Mouse (Mus musculus) limb, embryonic 15.5 days (tissue): ENCODE measurements around the gene Wdr49. TPM values are rescaled to one million over a fixed set of nuclear protein-coding genes. Genes with fewer than 3 reads are reported as not detected.

ENCODE experiments used
- ATAC-seq: fragments of 200-750 bp; cut with Nextera tagmentation; 2 replicates; pipeline ENCODE4 v1.8.0; 2017; ENCODE audit warnings: low read depth, moderate TSS enrichment; ENCODE audit not compliant: insufficient number of reproducible peaks, low FRiP score, low TSS enrichment
- H3K27ac ChIP-seq: fragments of 300-500 bp; sonication (generic); 2 replicates; pipeline ENCODE4 v1.5.1; 2015; ENCODE audit warnings: moderate library complexity, mild to moderate bottlenecking, inconsistent platforms
- H3K27me3 ChIP-seq: fragments of 300-500 bp; sonication (generic); 2 replicates; pipeline ENCODE4 v1.6.1; 2015; ENCODE audit warnings: inconsistent platforms
- H3K36me3 ChIP-seq: fragments of 300-500 bp; sonication (generic); 2 replicates; pipeline ENCODE4 v1.6.1; 2015; ENCODE audit warnings: inconsistent platforms
- H3K4me1 ChIP-seq: fragments of 300-500 bp; sonication (generic); 2 replicates; pipeline ENCODE4 v1.6.1; 2015; ENCODE audit warnings: inconsistent platforms
- H3K4me2 ChIP-seq: fragments of 300-500 bp; sonication (generic); 2 replicates; pipeline ENCODE4 v1.6.1; 2015; ENCODE audit warnings: mild to moderate bottlenecking, inconsistent platforms
- H3K4me3 ChIP-seq: fragments of 300-500 bp; sonication (generic); 2 replicates; pipeline ENCODE4 v1.5.1; 2015; ENCODE audit warnings: mild to moderate bottlenecking, inconsistent platforms
- H3K9ac ChIP-seq: fragments of 300-500 bp; sonication (generic); 2 replicates; pipeline ENCODE4 v1.6.1; 2015; ENCODE audit warnings: inconsistent platforms
- H3K9me3 ChIP-seq: fragments of 300-500 bp; sonication (generic); 2 replicates; pipeline ENCODE4 v1.6.1; 2016; ENCODE audit warnings: inconsistent platforms
- WGBS: fragments of 180-500 bp; shearing (Covaris S2); methylation state at CpG from one replicate; pipeline ENCODE4 v1.1.7; 2015; 5-methylcytosine and 5-hydroxymethylcytosine counted together
- polyA plus RNA-seq: library from polyadenylated mRNA; unstranded; fragments of >200 nt; fragmentation: Nextera tagmentation; extraction: Ambion mirVana; gene quantifications from 2 replicates; pipeline ENCODE4 v1.2.1, GENCODE M21; 2015

Wdr49 gene
- polyA plus RNA-seq, 1 experiment from 2014 or later = not detected

DNA sequence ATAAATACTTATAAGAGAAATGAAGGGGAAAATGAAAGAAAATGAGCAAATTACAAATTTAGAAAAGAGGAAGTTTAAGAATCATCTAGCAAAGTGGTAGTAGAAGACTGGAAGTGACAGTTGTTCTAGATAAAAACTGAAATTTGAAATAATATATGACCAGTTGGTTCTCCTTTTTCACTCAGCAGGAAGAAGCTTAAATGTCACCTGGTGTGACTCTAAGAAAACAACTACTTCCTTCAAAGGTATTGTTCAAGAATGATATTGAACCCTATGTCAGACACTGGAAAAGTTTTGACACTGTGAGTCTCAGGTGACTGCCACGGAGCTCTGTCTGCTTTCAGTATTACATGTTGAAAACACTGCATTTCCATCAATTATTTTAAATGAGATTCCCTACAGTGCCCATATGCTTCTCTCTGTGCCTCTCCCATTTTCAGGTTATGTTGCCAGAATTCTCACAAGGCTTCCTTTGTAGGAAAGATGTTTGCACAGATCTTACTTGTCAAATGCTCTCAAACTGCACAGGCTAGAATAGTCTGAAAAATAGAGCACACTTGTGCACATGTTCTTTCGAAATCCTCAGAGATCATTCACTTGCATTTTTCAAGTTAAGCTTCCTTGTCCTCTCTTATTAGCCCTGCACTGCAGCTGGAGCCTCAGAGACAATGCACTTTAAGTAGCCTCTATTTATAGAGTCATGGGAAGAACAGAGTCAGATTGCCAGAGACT is 184.8 kb downstream of the Wdr49 start:
- Histone ChIP-seq H3K4me2 (no peak overlapping the region), H3K9ac (no peak overlapping the region), H3K36me3 (no peaks in the 10 kb centered on the region), H3K4me1 (no peaks in the 10 kb centered on the region), H3K9me3 (no peaks in the 10 kb centered on the region), H3K27ac (no peak overlapping the region), H3K27me3 (no peaks in the 10 kb centered on the region), H3K4me3 (no peak overlapping the region)
- no peak for ATAC-seq
- 70% methylated on average over 2 of the region's 2 CpGs for WGBS

DNA sequence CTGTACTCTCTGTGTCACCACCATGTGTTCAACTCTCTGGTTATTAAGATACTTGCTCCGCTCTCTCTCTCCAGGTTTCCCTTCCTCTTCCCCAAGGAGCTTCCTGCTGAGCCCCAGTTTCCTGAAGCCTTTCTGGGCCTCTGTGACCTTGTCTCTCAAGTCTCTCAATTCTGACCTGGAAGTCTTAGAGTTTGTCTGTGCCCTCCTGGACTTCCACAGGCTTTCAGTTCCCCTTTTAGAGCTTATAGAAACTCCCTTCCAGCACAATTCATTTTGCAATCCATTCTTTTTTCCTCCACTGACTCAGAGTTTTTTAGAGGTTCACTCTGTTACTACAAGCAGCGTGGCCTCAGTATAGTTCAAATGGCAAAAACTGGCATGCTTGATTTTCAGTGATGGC is 188.7 kb downstream of the Wdr49 start:
- H3K27ac ChIP-seq = no peak overlapping the region
- WGBS = 79% methylated on average over 2 of the region's 2 CpGs
- no peak overlapping the region for H3K9ac ChIP-seq
- H3K4me2 ChIP-seq = no peak overlapping the region
- H3K4me3 ChIP-seq = no peak overlapping the region
- H3K4me1 ChIP-seq = no peaks in the 10 kb centered on the region
- H3K9me3 ChIP-seq = no peaks in the 10 kb centered on the region
- ATAC-seq = no peak
- no peaks in the 10 kb centered on the region for H3K27me3 ChIP-seq
- H3K36me3 ChIP-seq = no peaks in the 10 kb centered on the region

DNA sequence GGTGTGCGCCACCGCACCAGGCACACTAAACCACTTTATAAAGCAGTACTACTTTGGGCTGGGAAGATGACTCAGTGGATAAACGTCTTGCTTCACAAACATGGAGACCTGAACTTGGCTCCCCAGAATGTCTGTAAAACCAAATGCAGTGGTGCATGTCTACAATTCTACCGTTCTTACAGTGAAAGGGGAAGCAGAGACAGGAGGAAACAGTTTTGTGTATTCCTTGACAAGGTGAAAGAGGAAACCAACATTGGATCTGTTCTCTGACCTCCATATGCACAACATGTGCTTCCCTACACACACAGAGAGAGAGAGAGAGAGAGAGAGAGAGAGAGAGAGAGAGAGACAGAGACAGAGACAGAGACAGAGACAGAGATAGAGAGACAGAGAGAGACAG is 204.5 kb downstream of the Wdr49 start:
- Histone ChIP-seq H3K4me1 (no peaks in the 10 kb centered on the region), H3K9me3 (no peaks in the 10 kb centered on the region), H3K4me3 (no peak overlapping the region), H3K36me3 (no peaks in the 10 kb centered on the region), H3K27ac (no peak overlapping the region), H3K4me2 (no peak overlapping the region), H3K9ac (no peak overlapping the region), H3K27me3 (no peaks in the 10 kb centered on the region)
- WGBS = 75% methylated on average over 4 of the region's 4 CpGs
- ATAC-seq = no peak

DNA sequence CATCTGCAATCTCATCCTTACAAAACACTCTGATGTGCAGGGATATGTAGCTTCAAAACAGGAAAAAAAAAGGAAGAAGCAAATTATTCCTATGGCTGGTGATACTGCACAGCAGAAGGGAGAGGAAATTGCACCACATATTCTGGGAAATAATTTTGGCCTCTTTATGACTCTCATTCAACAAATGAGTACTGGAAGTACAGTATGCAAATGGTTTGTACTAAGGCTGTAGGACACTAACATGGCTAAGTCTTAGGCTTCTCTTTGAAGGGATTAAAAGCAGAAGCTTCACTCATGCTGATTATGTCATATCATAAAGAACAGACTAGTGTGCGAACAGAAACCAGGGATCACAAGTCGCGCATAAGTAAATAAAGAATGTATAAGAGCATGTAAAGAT is 205.4 kb downstream of the Wdr49 start:
- no peak overlapping the region for H3K4me2 ChIP-seq
- no peaks in the 10 kb centered on the region for H3K4me1 ChIP-seq
- no peaks in the 10 kb centered on the region for H3K36me3 ChIP-seq
- 85% methylated on average over 3 of the region's 3 CpGs for WGBS
- no peak overlapping the region for H3K9ac ChIP-seq
- no peak for ATAC-seq
- no peaks in the 10 kb centered on the region for H3K27me3 ChIP-seq
- H3K4me3 ChIP-seq = no peak overlapping the region
- H3K9me3 ChIP-seq = no peaks in the 10 kb centered on the region
- no peak overlapping the region for H3K27ac ChIP-seq

DNA sequence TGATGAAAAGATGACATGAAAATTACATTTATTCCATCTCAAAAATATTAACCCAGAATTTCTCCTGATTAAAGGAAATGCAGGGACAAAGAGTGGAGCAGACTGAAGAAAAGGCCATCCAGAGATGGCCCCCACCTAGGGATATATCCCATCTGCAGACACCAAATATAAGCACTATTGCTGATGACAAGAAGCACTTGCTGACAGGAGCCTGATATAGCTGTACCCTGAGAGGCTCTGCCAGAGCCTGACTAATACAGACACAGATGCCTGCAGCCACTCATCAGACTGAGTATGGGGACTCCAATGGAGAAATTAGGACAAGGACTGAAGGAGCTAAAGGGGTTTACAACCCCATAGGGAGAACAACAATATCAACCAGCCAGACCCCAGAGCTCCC is 206.8 kb downstream of the Wdr49 start:
- Histone ChIP-seq H3K4me3 (no peak overlapping the region), H3K36me3 (no peaks in the 10 kb centered on the region), H3K4me1 (no peaks in the 10 kb centered on the region), H3K27me3 (no peaks in the 10 kb centered on the region), H3K4me2 (no peak overlapping the region), H3K27ac (no peak overlapping the region), H3K9me3 (no peaks in the 10 kb centered on the region), H3K9ac (no peak overlapping the region)
- no peak for ATAC-seq

DNA sequence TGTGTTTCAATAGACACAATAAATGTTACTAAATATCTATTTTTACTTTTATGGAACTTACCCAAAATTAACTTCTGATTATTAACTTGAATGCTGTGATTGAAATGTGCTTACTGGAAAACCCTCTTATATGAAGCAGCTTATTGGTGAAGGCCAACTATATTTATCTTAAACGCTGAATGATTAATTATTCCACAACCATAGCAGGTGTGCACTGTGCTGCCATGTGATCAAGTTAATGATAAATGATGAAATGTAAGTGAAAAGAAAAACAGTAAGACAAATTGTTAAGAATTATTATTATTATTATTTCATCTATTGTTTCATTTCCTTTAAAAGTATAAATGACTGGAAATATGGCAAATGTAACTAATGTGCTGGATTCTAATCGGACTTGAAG is 212.0 kb downstream of the Wdr49 start, which contains the start of gene Serpini2:
TSS of gene Serpini2 (minus strand) at position 101 of the 400 bp plus-strand sequence.
- H3K9ac ChIP-seq = no peak within 1 kb of the TSS
- H3K4me1 ChIP-seq = no peaks in the 10 kb centered on the region
- H3K36me3 ChIP-seq = no peaks in the 10 kb centered on the region
- H3K9me3 ChIP-seq = no peaks in the 10 kb centered on the region
- H3K4me3 ChIP-seq = no peak within 1 kb of the TSS
- H3K27ac ChIP-seq = no peak within 1 kb of the TSS
- 79% methylated on average over 2 of the region's 2 CpGs for WGBS
- H3K27me3 ChIP-seq = no peaks in the 10 kb centered on the region
- no peak for ATAC-seq
- no peak within 1 kb of the TSS for H3K4me2 ChIP-seq

DNA sequence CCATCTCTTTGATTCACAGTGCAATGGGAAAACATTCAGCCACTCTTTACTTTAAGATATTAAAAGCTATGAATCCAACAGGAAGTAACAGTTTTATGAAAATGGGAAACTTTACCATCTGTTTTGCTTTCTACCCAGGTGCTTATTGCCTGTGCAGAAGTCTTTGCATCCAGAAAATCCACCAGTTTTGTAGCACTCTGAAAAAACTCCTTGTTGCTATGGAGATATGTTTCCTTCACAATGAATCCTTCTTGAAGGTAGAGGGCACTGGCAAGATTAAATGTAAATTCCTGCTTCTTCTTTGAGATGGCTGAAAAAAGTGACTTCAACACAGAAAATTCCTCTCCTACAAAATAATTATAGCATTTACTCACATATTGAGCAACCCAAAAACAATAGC is 222.6 kb downstream of the Wdr49 start:
- Histone ChIP-seq H3K9ac (no peak overlapping the region), H3K4me2 (no peak overlapping the region), H3K36me3 (no peaks in the 10 kb centered on the region), H3K27me3 (no peaks in the 10 kb centered on the region), H3K27ac (no peak overlapping the region), H3K4me1 (no peaks in the 10 kb centered on the region), H3K9me3 (no peaks in the 10 kb centered on the region), H3K4me3 (no peak overlapping the region)
- no peak for ATAC-seq

Other genes starting within 250 kb of the Wdr49 start
- gene Serpini2, start 212.1 kb downstream of the Wdr49 start, polyA plus RNA-seq = 0.12 TPM in 1 of 2 replicates, not detected in the other
- gene Pdcd10, start 74.7 kb upstream of the Wdr49 start, polyA plus RNA-seq = 76.7 and 86.4 TPM in 2 replicates
- gene Serpini1, start 75.4 kb upstream of the Wdr49 start, polyA plus RNA-seq = 5.0 and 5.3 TPM in 2 replicates